Mouse (Mus musculus) hindbrain, embryonic 16.5 days (tissue): ENCODE measurements around the gene Mboat2. TPM values are rescaled to one million over a fixed set of nuclear protein-coding genes. Genes with fewer than 3 reads are reported as not detected.

Experiments
- ATAC-seq: fragments of 200-750 bp; cut with Nextera tagmentation; 2 replicates; pipeline ENCODE4 v1.8.0; 2017; ENCODE audit warnings: moderate TSS enrichment, moderate library complexity
- H3K27ac ChIP-seq: fragments of 300-500 bp; sonication (generic); 2 replicates; pipeline ENCODE4 v1.5.1; 2014; ENCODE audit warnings: low read depth, mild to moderate bottlenecking, control low read depth, low read length, moderate library complexity
- H3K27me3 ChIP-seq: fragments of 300-500 bp; sonication (generic); replicated peaks from 2 replicates; pipeline ENCODE4 v1.6.1; 2014; ENCODE audit warnings: low read length; ENCODE audit not compliant: control insufficient read depth, insufficient read depth
- H3K36me3 ChIP-seq: fragments of 300-500 bp; sonication (generic); 2 replicates; pipeline ENCODE4 v1.6.1; 2014; ENCODE audit warnings: mild to moderate bottlenecking, low read length, moderate library complexity, mixed read lengths; ENCODE audit not compliant: control insufficient read depth, insufficient read depth
- H3K4me1 ChIP-seq: fragments of 300-500 bp; sonication (generic); 2 replicates; pipeline ENCODE4 v1.6.1; 2014; ENCODE audit warnings: low read depth, low read length; ENCODE audit not compliant: control insufficient read depth, insufficient read depth
- H3K4me2 ChIP-seq: fragments of 300-500 bp; sonication (generic); 2 replicates; pipeline ENCODE4 v1.6.1; 2014; ENCODE audit warnings: mild to moderate bottlenecking, low read length, control low read depth, moderate library complexity
- H3K4me3 ChIP-seq: fragments of 300-500 bp; sonication (generic); 2 replicates; pipeline ENCODE4 v1.5.1; 2014; ENCODE audit warnings: mild to moderate bottlenecking, low read length, control low read depth, moderate library complexity
- H3K9ac ChIP-seq: fragments of 300-500 bp; sonication (generic); 2 replicates; pipeline ENCODE4 v1.6.1; 2014; ENCODE audit warnings: low read depth, mild to moderate bottlenecking, control low read depth, low read length, moderate library complexity
- H3K9me3 ChIP-seq: fragments of 300-500 bp; sonication (generic); 2 replicates; pipeline ENCODE4 v1.6.1; 2014; ENCODE audit warnings: mild to moderate bottlenecking, low read length, moderate library complexity; ENCODE audit not compliant: control insufficient read depth
- WGBS: fragments of 180-500 bp; shearing (Covaris S2); extraction: QIAGEN DNeasy Blood & Tissue Kit; methylation state at CpG from one replicate; pipeline ENCODE4 v1.1.7; 2014; 5-methylcytosine and 5-hydroxymethylcytosine counted together
- polyA plus RNA-seq: library from polyadenylated mRNA; unstranded; fragments of >200 nt; fragmentation: Nextera tagmentation; extraction: Ambion mirVana; gene quantifications from 2 replicates; pipeline ENCODE4 v1.2.1, GENCODE M21; 2015

The Mboat2 gene
- polyA plus RNA-seq, 1 experiment from 2014 or later = 68.6 TPM

DNA sequence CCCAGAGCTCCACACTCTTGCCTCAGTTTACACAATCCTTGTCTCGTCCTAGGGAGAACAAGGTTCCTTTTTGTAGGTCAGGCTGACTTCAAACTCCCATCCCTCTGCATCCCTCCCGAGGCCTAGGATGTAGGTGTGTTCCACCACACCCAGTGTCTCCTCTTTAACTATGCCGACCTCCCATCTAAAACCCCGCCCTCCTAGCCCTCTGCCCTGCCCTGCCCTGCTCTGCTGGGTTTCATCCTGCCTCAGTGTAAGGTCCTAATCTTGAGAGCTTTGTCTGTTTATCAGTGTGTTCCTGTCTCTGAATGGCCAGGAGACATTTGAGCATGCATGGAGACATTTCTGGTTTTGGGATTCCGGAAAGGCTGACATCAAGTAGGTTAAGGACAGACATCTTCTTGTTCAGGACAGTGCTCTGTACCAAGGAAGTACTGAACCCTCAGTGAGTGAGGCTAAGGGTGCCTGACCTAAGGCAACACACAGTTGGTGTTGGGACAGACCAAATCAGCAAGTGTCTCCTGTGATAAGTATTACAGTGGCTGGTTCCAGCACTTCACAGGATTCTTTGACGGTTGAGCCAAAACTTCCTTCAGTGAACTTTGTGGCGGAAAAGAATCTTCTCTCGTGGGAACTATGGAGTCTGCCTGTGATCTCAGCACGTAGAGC is 112.1 kb downstream of the Mboat2 start:
- Histone ChIP-seq H3K4me1 (no peaks in the 10 kb centered on the region), H3K27ac (no peak overlapping the region), H3K9ac (no peak overlapping the region), H3K9me3 (no peaks in the 10 kb centered on the region), H3K27me3 (no peaks in the 10 kb centered on the region), H3K36me3 (peaks cover 3% of the 10 kb centered on the region; the same call in 1 of the 2 replicates), H3K4me3 (no peak overlapping the region), H3K4me2 (no peak overlapping the region)
- no peak for ATAC-seq
- 80% methylated on average over 9 of the region's 9 CpGs for WGBS

DNA sequence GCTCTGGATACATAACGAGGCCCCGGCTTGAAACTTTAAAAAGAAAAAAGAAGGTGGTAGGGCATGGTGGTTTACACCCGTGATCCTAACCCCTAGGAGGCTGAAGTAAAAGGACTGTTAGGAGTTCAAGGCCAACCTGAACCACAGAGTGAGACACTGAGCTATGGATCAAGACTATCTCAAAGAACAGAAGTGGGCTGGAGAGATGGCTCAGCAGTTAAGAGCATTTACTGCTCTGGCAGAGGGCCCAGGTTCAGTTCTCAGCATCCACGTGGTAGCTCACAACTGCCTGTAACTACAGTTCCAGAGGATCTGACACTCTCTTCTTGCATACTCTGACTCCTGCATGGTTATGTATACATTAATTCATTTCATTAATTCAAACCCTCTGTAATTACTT is 112.7 kb downstream of the Mboat2 start:
- WGBS = 88% methylated on average over 4 of the region's 4 CpGs
- H3K9ac ChIP-seq = no peak overlapping the region
- peaks cover 3% of the 10 kb centered on the region; the same call in 1 of the 2 replicates for H3K36me3 ChIP-seq
- H3K27ac ChIP-seq = no peak overlapping the region
- no peak overlapping the region for H3K4me3 ChIP-seq
- no peak overlapping the region for H3K4me2 ChIP-seq
- no peaks in the 10 kb centered on the region for H3K27me3 ChIP-seq
- no peak for ATAC-seq
- H3K4me1 ChIP-seq = no peaks in the 10 kb centered on the region
- H3K9me3 ChIP-seq = no peaks in the 10 kb centered on the region

- H3K9ac ChIP-seq = no peak overlapping the region
- H3K4me2 ChIP-seq = no peak overlapping the region
- 96% methylated on average over 7 of the region's 7 CpGs for WGBS
- H3K4me3 ChIP-seq = no peak overlapping the region
- no peak overlapping the region for H3K27ac ChIP-seq
- H3K4me1 ChIP-seq = no peaks in the 10 kb centered on the region
- no peaks in the 10 kb centered on the region for H3K9me3 ChIP-seq
- no peak for ATAC-seq
- no peaks in the 10 kb centered on the region for H3K27me3 ChIP-seq
- peaks cover 3% of the 10 kb centered on the region; the same call in 1 of the 2 replicates for H3K36me3 ChIP-seq
These were observed 113.9 kb downstream of the Mboat2 start for GRCm38 (mm10) chr12:24944597-24944996.

GRCm38 (mm10) chr12:24947065-24947464 is 116.4 kb downstream of the Mboat2 start:
- Histone ChIP-seq H3K4me3 (no peak overlapping the region), H3K9ac (no peak overlapping the region), H3K4me1 (no peaks in the 10 kb centered on the region), H3K9me3 (no peaks in the 10 kb centered on the region), H3K4me2 (no peak overlapping the region), H3K36me3 (peaks cover 11% of the 10 kb centered on the region; the same call in 1 of the 2 replicates), H3K27me3 (no peaks in the 10 kb centered on the region), H3K27ac (no peak overlapping the region)
- 91% methylated on average over 14 of the region's 14 CpGs for WGBS
- ATAC-seq = no peak

DNA sequence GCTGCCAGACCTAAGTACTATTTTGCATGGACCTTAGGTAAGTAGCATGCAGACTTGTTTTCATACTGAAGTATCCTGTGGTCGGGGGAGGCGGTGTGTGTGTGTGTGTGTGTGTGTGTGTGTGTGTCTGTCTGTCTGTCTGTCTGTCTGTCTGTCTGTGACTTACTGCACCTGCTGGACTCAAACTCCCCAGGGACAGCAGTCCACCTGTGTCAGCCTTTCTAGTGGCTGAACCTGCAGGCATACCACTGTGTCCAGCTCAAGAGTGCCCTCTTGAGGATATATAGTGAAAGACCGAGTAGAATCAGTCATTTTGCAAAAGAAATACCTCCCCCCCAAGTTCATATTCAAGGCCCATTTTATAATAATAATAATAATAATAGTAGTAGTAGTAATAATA is 117.7 kb downstream of the Mboat2 start:
- H3K36me3 ChIP-seq = peaks cover 11% of the 10 kb centered on the region; the same call in 1 of the 2 replicates

DNA sequence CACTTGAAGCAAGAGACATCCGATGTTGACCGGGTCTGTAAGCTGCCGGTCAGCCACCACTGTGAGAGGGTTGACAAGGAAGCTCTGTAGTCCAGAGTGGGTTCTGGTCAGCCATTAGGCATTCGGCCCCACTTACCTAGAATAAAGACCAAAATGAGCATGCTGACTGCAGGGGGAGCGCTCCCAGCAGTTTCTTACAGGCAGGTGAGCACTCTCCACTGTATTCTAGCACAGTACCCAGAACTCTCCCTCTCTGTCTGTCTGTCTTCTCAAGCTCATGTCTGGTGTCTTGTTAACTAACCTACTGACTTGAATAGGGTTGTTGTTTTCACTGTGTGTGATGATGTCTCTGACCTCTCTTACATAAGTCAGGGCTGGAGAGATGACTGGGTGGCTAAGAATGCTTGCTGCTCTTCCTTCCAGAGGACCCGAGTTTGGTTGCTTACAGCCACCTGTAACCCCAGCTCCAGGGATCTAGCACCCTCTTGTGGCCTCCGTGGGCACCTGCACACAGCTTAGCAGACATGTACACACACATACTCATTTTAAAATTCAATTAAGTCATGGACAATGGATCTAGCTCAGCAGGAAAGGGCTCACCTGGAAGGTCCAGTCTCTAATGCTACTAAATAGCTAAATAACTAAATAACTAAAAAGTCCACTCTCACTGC is 119.8 kb downstream of the Mboat2 start:
- Histone ChIP-seq H3K4me1 (no peaks in the 10 kb centered on the region), H3K27ac (no peak overlapping the region), H3K4me2 (no peak overlapping the region), H3K27me3 (no peaks in the 10 kb centered on the region), H3K4me3 (no peak overlapping the region), H3K9ac (no peak overlapping the region), H3K9me3 (no peaks in the 10 kb centered on the region), H3K36me3 (peaks cover 23% of the 10 kb centered on the region)
- 90% methylated on average over 7 of the region's 7 CpGs for WGBS
- no peak for ATAC-seq

More for the DNA sequence above, 117.7 kb downstream of the Mboat2 start:
- WGBS = 62% methylated on average over 3 of the region's 3 CpGs
- no peak overlapping the region for H3K4me3 ChIP-seq
- no peak overlapping the region for H3K9ac ChIP-seq
- ATAC-seq = no peak
- no peak overlapping the region for H3K4me2 ChIP-seq
- H3K9me3 ChIP-seq = no peaks in the 10 kb centered on the region
- H3K27ac ChIP-seq = no peak overlapping the region
- H3K27me3 ChIP-seq = no peaks in the 10 kb centered on the region
- H3K4me1 ChIP-seq = no peaks in the 10 kb centered on the region

GRCm38 (mm10) chr12:24952147-24952546 is 121.5 kb downstream of the Mboat2 start:
- no peaks in the 10 kb centered on the region for H3K4me1 ChIP-seq
- H3K9ac ChIP-seq = no peak overlapping the region
- H3K4me3 ChIP-seq = no peak overlapping the region
- peaks cover 26% of the 10 kb centered on the region for H3K36me3 ChIP-seq
- H3K4me2 ChIP-seq = no peak overlapping the region
- H3K27me3 ChIP-seq = no peaks in the 10 kb centered on the region
- no peaks in the 10 kb centered on the region for H3K9me3 ChIP-seq
- ATAC-seq = peak; percentile 38; the same call in 1 of the 2 replicates
- WGBS = 60% methylated on average over 6 of the region's 6 CpGs
- no peak overlapping the region for H3K27ac ChIP-seq

DNA sequence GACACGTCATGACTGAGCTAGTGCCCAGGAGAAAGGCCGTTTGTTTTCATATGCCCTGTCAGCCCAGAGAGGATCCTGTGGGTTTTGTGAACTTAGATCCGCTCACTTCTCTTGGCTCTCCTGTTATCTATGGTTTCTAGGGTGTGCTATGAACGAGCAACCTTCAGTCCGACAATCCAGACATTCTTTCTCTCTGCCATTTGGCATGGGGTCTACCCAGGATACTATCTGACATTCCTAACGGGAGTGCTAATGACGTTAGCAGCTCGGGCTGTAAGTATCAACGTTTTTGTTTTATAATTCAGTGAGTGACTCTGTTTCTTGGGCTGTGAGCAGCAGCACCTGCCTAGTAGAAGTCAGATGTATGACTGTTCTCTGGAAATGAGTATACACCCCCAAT is 124.5 kb downstream of the Mboat2 start:
- no peak overlapping the region for H3K9ac ChIP-seq
- no peaks in the 10 kb centered on the region for H3K27me3 ChIP-seq
- no peak overlapping the region for H3K4me2 ChIP-seq
- no peaks in the 10 kb centered on the region for H3K9me3 ChIP-seq
- 88% methylated on average over 9 of the region's 9 CpGs for WGBS
- no peak for ATAC-seq
- no peak overlapping the region for H3K27ac ChIP-seq
- peaks cover 26% of the 10 kb centered on the region for H3K36me3 ChIP-seq
- H3K4me3 ChIP-seq = no peak overlapping the region
- H3K4me1 ChIP-seq = no peaks in the 10 kb centered on the region

DNA sequence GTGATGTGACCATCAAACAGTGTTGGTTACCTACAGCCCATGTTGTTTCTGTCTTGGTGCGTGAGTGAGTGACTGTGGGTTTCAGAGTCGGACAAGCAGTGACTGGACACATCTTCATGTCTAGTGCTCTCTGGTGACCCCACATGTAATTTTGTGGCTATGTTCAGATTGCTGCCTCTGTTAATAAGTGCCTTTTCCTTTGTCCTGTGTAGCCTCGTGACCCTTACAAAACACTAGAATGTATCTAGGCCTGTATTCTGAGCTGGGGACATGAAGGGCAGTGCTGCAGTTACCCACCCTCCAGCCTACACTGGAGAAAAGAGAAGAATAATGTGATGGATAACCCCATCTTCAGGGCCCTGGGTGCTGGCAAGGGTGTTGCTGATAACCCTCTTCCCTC is 127.8 kb downstream of the Mboat2 start:
- Histone ChIP-seq H3K4me2 (no peak overlapping the region), H3K9me3 (no peaks in the 10 kb centered on the region), H3K27ac (no peak overlapping the region), H3K9ac (no peak overlapping the region), H3K4me1 (no peaks in the 10 kb centered on the region), H3K4me3 (no peak overlapping the region), H3K36me3 (peaks cover 15% of the 10 kb centered on the region), H3K27me3 (no peaks in the 10 kb centered on the region)
- ATAC-seq = no peak
- WGBS = 88% methylated on average over 3 of the region's 3 CpGs
